Mouse (Mus musculus): ENCODE results near the gene Sem1.

DNA sequence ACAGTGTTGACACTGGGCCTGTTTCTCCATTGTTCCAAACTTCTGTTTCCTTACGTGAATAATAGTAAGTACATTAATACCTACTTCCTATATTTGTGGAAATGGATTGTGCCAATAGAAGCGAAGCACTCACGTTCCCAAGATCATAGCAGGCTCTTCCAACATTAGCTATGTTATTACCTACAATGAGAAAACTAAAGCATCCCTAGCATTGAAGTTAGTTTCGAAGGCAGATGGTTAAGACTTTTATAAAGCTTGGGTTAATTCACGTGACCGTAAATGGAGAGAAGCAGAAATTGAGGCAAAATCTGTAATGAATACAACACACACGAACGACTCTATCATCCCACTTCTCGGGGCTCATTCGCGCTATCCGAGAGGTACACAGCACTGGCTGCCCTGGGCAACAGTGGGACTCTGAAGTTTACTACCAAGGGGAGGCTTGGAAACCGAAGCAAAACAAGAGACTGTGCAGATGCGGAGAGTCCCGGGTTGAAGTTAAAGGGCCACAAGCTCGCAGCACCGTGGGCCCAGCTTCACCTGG lies 650 bp downstream of the Sem1 start:
- TF ChIP-seq POLR2A (IDR thresholded peaks at IDR 0.05; ENCODE audit: borderline replicate concordance, insufficient read depth, low read length) (no peak), CTCF (IDR thresholded peaks at IDR 0.05; ENCODE audit: borderline replicate concordance, insufficient read depth, low read depth, low read length) (no peak)

All from cerebellum, adult 2 months (tissue).